Mouse (Mus musculus) embryonic fibroblast, embryonic 13.5 days (primary cell): ENCODE results near the gene Wdr38. TPM values are rescaled to one million over a fixed set of nuclear protein-coding genes. Genes with fewer than 3 reads are reported as not detected.

Experiments
- H3K27ac ChIP-seq: 2 replicates; pipeline ENCODE4 v1.5.1; 2012; ENCODE audit warnings: low read length, control low read depth, inconsistent platforms; ENCODE audit not compliant: insufficient read depth
- H3K4me1 ChIP-seq: 2 replicates; pipeline ENCODE4 v1.6.1; 2011; ENCODE audit warnings: low read length; ENCODE audit not compliant: control insufficient read depth, insufficient read depth
- H3K4me3 ChIP-seq: 2 replicates; pipeline ENCODE4 v1.5.1; 2011; ENCODE audit warnings: mild to moderate bottlenecking, control low read depth, low read length; ENCODE audit not compliant: insufficient read depth
- CTCF ChIP-seq: IDR thresholded peaks from 2 replicates; pipeline ENCODE4 v1.5.1; 2011; ENCODE audit warnings: mild to moderate bottlenecking, control low read depth, low read length, moderate library complexity, borderline replicate concordance; ENCODE audit not compliant: insufficient read depth
- POLR2A ChIP-seq: IDR thresholded peaks from 2 replicates; pipeline ENCODE4 v1.6.1; 2011; ENCODE audit warnings: low read depth, mild to moderate bottlenecking, control low read depth, low read length, moderate library complexity
- polyA plus RNA-seq: library from polyadenylated mRNA; stranded (reverse); fragments of >200 nt; gene quantifications from 2 replicates; pipeline ENCODE4 v1.2.4, GENCODE M21; 2011; ENCODE audit warnings: low read depth; ENCODE audit not compliant: missing spikeins, insufficient read length

Gene Wdr38
- polyA plus RNA-seq, 1 experiment: 0.26 TPM

- no peak overlapping the region for H3K27ac ChIP-seq
- H3K4me3 ChIP-seq: no peak overlapping the region
- no peak for TF ChIP-seq POLR2A
- no peak for TF ChIP-seq CTCF
- peaks cover 2% of the 10 kb centered on the region; the same call in 1 of the 2 replicates for H3K4me1 ChIP-seq
These were observed 24.1 kb upstream of the Wdr38 start for GRCm38 (mm10) chr2:38973223-38973622.

GRCm38 (mm10) chr2:38973701-38974100 is 23.6 kb upstream of the Wdr38 start:
- no peak for TF ChIP-seq CTCF
- Histone ChIP-seq H3K4me1 (peaks cover 2% of the 10 kb centered on the region; the same call in 1 of the 2 replicates), H3K4me3 (no peak overlapping the region), H3K27ac (no peak overlapping the region)

- Histone ChIP-seq H3K4me1 (peaks cover 2% of the 10 kb centered on the region; the same call in 1 of the 2 replicates), H3K4me3 (no peak overlapping the region), H3K27ac (no peak overlapping the region)
- TF ChIP-seq POLR2A (no peak), CTCF (no peak)
These were observed 23.1 kb upstream of the Wdr38 start for GRCm38 (mm10) chr2:38974171-38974570.

DNA sequence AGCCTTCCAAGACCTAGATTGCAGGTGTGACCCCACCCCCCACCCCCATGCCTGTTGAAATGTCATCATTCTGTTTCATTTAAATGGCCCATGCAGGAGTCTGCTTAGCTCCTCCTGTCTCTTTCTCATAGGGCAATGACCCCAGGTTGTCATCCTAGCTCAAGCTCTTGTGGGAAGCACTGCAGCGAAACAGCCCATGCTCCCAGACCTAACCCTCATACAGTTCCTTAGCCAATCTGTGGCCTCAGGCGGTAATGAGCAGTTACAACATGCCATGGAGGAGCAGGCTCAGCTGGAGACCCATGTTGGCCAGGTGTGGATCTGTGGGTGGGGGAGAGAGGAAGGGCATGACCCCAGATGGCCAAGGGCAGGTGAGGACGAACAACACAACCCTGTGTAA is 22.1 kb upstream of the Wdr38 start:
- no peak overlapping the region for H3K4me3 ChIP-seq
- no peak overlapping the region for H3K27ac ChIP-seq
- TF ChIP-seq POLR2A: no peak
- no peak for TF ChIP-seq CTCF
- H3K4me1 ChIP-seq: peaks cover 2% of the 10 kb centered on the region; the same call in 1 of the 2 replicates

GRCm38 (mm10) chr2:38975941-38976805 is 21.1 kb upstream of the Wdr38 start:
- H3K27ac ChIP-seq: no peak overlapping the region
- H3K4me1 ChIP-seq: peaks cover 2% of the 10 kb centered on the region; the same call in 1 of the 2 replicates
- TF ChIP-seq CTCF: no peak
- TF ChIP-seq POLR2A: no peak
- no peak overlapping the region for H3K4me3 ChIP-seq

DNA sequence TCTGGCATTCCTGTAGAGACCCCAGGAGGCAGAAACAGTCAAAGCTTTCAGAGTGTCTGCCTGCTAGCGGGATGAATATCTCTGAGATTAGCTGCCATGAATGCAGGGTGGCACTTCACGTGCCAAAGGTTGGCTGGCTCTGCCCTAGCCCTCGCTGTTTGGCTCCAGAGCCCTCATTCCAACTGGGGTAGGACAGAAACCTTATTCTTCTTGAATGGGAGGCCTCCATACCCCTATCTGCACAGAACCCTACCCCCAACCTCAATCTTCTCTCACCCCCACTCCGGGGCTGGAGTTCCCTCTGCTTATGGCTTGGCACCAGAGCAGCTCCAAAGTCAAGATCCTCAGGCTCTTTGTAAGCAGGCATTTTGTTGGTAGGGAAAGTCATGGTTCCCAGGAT is 19.4 kb upstream of the Wdr38 start:
- Histone ChIP-seq H3K27ac (no peak overlapping the region), H3K4me3 (no peak overlapping the region), H3K4me1 (peaks cover 2% of the 10 kb centered on the region; the same call in 1 of the 2 replicates)
- TF ChIP-seq CTCF (no peak), POLR2A (no peak)

DNA sequence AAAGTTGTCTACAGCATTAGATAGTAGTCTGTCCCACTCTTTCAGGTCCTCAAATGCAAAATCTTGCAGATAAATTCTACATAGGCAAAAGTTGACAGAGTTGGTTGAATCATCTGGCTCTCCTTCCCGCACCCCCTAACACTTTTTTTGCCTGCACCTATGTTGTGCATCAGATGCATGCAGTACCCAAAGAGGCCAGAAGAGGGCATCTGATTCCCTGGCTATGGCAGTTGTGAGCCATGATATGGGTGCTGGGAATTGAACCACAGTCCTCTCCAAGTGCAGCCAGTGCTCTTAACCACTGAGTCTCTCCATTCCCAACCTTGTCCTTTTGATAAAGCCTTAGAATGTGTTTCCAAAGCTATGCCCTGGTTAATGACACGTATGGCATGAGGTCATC is 13.8 kb upstream of the Wdr38 start:
- Histone ChIP-seq H3K4me3 (no peak overlapping the region), H3K4me1 (no peaks in the 10 kb centered on the region)
- no peak for TF ChIP-seq CTCF
- TF ChIP-seq POLR2A: no peak

DNA sequence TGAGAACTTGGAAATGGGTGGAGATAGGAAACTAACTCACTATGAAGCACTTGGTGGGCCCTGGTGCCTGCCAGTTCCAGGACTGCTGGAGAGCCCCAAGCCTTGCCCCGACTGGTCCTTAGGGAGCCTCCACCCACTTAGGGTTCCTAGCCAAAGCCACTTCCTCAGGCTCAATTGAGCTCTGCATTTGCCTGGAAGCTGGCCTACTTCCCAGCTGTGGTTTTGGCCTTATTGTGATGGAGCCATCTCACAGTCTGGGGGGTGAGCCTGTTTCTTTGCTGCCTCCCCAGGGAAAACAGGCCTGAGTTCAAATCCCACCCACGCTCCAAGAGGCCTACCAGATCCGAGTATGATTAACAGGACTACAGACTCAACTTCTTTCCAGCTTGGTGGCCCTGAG is 10.7 kb upstream of the Wdr38 start:
- no peak for TF ChIP-seq POLR2A
- TF ChIP-seq CTCF: no peak
- Histone ChIP-seq H3K27ac (no peak overlapping the region), H3K4me3 (no peak overlapping the region), H3K4me1 (no peaks in the 10 kb centered on the region)

More for the DNA sequence above, 13.8 kb upstream of the Wdr38 start:
- no peak overlapping the region for H3K27ac ChIP-seq

- no peak for TF ChIP-seq POLR2A
- no peak for TF ChIP-seq CTCF
- H3K4me1 ChIP-seq: no peaks in the 10 kb centered on the region
These were observed 9.9 kb upstream of the Wdr38 start for GRCm38 (mm10) chr2:38987371-38987770.

DNA sequence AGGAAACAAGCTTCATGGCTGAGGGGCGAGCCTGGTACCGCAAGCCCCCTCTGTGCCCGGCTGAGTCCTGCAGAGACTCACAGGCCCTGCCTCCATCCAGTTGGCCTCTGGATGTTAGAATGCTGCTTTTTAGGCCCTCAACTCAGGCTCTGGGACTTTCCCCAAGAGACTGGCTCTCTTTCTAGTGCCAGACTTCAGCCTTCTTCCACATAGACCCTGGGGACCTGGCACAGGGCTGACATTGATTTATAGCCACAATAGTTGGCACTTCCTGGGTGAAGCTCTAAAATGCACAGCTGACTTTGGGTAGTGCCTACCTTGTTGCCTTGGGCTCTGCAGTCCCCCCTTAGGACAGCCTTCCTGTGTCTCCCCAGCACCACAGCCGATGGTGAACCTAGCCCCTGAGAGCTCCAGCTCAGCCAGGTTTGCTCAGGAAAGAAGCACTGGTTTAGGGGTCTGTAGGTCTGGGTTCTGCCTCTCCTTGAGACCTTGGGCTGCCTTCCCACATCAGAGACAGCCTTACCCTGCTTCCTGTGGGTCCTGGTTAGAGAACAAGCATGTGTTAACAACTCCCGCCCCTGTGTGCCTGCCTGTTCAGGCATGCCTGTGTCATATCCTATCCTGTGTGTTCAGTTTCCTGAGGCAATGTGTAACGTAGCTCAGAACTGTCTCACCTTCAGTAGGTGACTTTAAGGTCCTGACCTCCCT is 9.3 kb upstream of the Wdr38 start:
- no peak overlapping the region for H3K27ac ChIP-seq
- no peak for TF ChIP-seq CTCF
- TF ChIP-seq POLR2A: no peak
- H3K4me3 ChIP-seq: no peak overlapping the region
- H3K4me1 ChIP-seq: no peaks in the 10 kb centered on the region

More at GRCm38 (mm10) chr2:38987371-38987770, 9.9 kb upstream of the Wdr38 start:
- H3K4me3 ChIP-seq: no peak overlapping the region
- H3K27ac ChIP-seq: no peak overlapping the region
